Mouse (Mus musculus): ENCODE measurements around the gene Ppan.
A peak's percentile ranks its signal among the peaks of the same experiment; 100 is the strongest.

Ppan gene

DNA sequence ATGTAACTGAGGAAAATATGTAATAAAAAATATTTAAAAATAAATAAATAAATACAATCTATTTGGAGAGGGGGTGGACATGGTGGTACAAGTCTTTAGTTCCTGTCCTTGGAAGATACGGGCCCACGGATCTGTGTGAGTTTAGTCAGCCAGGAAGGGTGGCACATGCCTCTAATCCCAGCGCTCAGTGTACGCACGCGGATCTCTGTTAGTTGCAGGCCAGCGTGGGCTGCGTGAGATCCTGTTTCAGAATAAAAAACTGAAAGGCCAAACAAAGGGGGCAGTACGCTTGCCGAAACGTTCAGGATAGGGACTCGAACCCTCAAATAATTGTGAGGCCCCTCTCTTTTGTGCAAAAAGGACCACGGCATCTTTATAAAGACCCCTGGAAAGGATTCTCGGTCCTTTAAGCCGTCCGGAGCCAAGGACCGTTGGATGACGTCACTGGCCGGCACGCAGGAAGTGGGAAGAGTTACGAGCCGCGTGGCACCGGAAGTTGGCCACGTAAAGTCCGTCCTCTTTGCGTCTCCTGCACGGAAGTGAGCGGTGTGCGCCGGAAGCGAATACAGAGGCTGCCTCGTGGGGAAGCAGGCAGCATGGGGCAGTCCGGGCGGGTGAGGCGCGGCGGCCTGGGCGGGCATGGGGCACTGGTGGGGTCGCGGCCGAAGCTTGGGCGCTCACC is at the start of gene Ppan:
Gene Ppan, plus strand, starts transcription at position 472 of the 682 bp plus-strand sequence.
- peak; percentile 97 for DNase-seq (ENCODE audit: low read depth, low spot score)

DNA sequence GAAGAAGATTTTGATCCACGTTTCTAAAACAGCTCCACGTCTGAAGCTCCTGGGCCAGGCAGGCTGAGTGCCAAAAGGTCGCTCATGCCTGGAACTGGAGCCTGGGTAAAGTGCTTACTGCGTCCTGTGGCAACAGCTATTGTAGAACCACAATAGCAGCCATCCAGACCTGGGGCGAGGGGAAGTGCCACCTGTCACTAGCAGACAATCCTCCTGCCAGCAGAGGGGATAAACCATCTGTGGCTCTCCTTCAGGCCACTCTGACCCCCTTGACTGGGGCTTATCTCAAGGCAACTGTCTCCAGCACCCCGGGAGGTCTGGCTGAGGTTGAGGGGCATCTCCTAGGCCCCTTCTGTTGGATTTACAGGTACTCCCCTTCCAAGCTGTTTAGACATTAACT is 49.0 kb upstream of the Ppan start:
- DNase-seq (ENCODE audit: low read depth, low spot score), result no peak

DNA sequence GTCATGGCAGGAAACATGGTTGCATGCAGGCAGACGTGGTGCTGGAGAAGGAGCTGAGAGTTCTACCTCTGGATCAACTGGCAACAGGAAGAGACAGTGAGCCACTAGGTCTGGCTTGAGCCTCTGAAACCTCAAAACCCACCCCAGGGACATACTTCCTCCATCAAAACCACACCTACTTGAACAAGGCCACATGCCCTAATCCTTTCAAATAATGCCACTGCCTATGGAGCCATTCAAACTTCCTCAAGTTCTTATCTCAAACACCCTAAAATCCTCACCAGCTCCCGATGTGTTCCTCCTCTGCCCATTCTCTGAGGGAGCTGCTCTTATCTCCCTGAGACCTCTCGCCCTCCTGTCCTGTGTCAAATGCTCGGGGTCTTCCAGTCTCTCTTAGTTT is 45.8 kb upstream of the Ppan start:
- DNase-seq (ENCODE audit: low read depth, low spot score), result no peak

DNA sequence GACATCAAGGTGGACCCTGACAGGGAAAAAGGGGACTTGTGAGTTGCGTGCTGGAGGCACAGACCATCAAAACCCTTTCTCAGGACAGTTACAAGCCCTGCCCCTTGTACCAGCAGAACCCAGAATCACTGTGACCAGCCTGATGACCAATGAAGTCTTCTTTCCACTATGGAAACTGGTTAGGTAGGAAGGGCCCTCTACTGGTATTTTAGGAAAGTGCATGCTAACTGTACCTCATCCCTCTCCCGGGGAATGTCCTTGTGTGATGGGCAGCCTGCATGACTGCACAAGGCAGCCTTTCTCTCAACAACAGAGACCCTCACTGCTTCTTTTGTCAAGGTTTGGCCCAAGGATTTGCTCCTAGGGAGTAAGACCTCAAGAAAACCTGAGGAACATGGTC is 45.3 kb upstream of the Ppan start:
- DNase-seq (ENCODE audit: low read depth, low spot score), result peak; percentile 20

DNA sequence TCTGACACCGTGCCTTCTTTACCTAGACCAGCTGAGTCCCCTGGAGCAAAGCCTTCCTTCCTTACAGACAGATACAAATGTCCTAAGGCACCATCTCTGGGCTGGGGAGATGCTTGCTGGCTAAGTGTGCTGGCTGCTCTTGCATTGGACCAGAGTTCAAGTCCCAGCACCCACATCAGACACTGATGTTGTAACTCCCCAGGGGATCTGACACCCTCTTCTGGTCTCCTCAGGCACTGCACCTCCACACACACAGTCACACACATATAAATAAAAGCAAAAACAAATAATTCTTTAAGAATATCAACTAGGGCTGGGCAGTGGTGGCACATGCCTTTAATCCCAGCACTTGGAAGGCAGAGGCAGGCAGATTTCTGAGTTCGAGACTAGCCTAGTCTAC is 37.8 kb upstream of the Ppan start:
- no peak for DNase-seq (ENCODE audit: low read depth, low spot score)

DNA sequence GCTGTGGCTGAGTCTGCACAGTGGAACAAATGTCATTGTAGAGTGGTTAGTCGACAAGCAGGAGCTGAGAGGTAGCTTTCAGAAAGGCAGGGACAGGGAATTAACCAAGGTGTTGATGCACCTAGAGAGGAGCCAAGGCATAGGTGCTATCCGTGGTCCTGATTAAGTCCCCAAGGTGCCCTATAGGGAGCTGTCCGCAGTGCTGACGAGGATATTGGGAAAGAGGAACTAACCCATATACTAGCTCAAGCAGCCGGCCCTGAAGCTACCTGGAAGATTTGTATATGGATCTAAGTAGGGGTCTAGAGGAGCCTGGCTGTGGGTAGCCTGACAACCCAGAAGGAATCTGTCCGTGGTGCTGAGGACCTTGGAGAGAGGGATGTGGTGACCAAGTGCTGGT is 30.8 kb upstream of the Ppan start:
- DNase-seq (ENCODE audit: low read depth, low spot score), result peak; percentile 86

DNA sequence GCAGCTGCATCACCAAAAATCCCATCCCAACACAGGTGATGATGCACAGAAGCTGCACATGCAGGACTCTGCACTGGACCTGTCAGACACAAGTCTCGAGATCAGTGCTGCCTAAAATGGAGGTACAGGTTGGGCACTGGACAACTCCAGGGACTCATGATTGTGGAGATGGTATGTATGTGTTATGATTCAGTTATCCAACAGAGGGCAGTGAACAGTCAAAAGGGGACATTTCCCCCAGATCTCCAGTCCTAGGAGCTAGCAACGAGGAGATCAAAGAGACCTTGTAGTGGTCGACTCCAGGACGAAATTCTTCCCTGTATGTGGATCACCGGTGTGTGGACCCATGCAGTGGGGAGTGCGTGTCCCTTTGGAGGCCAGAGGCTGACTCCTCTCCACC is 28.0 kb upstream of the Ppan start:
- no peak for DNase-seq (ENCODE audit: low read depth, low spot score)

DNA sequence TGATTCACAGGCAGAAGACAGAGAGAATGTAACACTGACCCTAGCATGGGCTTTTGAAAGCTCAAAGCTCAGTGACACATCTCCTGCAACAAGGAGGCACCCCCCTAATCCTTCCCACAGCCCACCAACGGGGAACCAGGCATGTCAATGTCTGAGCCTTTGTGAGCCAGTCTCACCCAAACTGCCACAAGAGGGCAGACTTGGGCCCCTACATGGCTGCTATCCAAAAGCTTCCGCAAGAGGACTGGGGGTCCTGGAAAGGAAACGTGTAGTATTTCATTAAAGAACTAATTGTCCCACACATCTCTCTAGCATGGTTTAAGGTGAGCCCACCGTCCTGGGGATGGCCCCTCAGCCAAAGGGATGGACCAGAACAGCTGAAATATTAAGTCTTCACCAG is 26.2 kb upstream of the Ppan start:
- DNase-seq (ENCODE audit: low read depth, low spot score), result no peak

DNA sequence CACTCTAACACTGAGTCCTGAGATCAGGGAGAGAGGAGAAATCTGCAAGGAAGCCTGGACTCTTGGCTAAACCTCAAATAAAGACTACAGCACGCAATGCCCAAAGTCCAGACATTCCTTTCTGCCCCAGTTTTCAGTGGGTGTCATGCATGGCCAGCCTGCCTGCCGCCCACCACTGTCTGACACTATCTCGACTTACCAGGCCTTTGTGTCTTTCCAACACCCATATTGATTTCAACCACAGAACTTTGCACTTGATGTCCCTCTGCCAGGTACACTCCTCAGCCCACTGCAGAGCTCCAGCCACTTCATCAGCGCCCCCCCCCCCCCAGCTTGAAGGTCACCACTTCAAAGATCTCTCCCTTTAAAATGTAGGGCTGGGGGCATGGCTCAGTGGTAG is 25.8 kb upstream of the Ppan start:
- no peak for DNase-seq (ENCODE audit: low read depth, low spot score)

DNA sequence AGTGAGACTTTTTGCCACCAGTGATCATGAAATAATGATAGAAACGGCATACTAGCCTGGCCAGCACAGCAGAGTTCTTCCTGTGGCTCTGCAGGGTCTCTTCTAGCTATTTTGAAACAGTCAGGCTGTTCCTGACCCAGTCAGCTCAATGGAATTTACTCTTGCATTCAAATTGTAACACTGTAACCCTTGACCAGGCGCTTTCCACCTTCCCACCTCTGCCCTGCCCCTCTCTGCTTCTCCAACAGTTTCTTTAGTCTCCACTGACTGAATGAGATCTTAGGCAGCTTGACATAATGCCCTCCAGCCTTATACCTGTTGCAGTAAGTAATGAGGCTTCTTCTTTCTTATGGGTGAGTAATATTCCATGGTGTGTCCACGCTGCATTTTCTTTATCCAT is 21.1 kb upstream of the Ppan start:
- no peak for DNase-seq (ENCODE audit: low read depth, low spot score)

DNA sequence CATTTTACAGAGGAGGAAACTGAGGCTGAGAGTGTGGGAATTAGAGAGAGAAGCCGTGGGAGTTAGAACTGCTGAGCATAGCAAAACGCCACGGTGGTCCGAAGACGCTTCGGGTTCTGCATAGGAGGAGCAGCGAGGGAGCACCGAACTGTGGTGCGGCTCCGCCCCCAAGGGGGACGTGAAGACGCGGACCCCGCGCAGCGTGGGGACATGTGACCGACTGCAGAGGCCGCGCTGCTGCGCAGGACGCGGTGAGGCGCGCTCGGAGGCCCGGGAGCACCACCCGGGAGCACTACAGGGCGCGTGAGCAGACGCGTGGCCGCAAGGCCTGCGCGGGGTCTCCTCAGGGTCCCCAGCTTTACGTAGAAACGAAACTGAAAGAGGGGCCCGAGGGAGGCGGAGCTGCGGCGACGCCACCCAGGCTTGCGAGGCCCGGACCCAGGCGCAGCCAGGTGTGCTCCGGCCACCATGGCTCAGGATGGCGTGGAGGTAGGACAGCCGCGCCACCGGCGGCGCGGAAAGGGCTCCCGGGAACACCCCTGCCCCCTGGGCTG is 19.4 kb upstream of the Ppan start, which contains the start of gene A230050P20Rik:
Gene A230050P20Rik, plus strand, starts transcription at position 195 of the 554 bp plus-strand sequence.
- no peak for DNase-seq (ENCODE audit: low read depth, low spot score)

DNA sequence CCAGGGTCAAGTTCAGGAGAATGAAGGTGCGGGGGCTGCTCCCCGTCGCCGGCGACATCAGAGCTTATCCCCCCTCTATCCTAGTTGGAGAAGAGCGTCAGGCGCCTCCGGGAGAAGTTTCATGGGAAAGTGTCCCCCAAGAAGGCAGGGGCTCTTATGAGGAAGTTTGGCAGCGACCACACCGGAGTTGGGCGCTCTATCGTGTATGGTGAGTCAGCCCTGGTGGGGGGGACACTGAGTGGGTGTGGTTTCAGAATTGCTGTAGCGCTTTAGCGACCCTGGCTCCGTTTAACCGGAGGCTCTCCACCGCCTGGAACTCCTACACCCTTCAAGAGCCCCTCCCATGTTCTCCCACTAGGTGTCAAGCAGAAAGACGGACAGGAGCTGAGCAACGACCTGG is 18.7 kb upstream of the Ppan start:
- DNase-seq (ENCODE audit: low read depth, low spot score), result no peak

DNA sequence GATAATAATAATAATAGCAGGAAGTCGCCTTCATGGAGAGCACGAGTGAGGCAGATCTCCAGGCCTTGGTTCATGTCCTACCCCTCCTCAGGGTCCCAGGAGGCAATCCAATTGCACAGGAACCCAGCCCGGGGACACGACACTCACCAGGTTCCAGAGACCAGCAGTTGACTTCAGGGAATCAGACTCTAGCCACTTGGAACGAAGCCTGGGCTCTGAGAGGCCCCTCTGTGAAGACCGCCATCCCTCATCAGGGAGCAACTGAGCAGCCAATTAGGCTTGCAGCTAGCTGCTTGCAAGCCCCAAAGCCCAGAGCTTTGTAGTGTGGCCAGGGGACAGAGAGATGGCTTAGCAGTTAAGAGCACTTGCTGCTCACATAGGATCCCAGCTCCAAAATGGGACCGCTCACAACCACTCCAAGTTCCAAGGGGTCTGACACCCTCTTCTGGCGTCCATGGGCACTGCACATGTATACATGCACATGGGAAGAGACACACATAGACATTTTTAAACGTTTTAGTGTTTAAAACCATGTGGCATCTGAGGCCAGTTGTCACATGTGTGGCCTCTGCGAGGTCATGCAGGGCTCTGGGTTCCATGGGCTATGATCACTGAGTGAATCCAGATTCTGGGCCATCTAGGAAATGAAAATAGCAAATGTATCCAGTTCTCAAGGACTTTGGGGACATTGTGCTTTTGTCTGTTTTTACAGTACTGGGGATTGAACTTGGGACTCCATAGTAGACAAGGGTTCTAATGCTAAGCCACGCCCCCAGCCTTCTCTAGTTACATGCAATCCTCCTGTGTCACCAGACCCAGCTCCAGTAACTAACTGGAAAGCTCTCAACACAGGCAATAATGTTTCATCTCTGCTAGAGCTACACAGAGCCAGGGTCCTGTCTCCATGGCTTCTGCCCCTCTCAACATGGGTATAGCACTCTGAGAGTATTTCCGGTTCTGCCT is 17.5 kb upstream of the Ppan start:
- DNase-seq (ENCODE audit: low read depth, low spot score), result no peak

DNA sequence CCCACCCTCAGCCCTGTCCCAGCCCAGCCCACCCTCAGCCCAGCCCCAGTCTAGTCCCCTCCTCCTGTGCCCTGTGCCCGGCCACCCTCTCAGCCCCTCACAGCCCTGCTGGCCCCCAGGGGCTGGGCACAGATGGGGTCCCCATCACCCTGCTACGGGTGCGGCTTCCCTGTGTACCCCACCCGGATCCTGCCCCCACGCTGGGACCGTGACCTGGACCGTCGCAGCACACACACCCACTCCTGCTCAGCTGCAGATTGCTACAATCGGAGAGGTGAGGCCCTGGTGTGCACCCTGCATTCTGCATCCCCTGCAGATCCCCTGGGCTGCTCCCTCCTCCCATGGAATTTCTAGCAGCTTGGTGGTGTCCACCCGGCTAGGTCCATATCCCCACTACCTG is 15.0 kb upstream of the Ppan start:
- no peak for DNase-seq (ENCODE audit: low read depth, low spot score)

DNA sequence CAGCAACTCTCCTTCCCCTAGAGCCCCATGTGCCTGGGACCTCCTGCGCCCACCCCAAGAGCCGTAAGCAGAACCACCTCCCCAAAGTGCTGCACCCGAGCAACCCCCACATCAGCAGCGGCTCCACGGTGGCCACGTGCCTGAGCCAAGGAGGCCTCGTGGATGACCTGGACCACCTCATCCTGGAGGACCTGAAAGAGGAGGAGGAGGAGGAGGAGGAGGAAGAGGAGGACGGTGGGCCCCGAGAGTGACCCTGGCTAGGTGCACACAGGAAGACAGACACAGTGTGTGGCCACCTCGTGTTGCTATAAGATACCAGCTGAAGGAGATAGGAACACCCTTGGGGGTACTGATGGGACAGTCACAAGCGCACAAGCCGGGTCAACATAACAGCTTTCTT is 14.5 kb upstream of the Ppan start:
- no peak for DNase-seq (ENCODE audit: low read depth, low spot score)

DNA sequence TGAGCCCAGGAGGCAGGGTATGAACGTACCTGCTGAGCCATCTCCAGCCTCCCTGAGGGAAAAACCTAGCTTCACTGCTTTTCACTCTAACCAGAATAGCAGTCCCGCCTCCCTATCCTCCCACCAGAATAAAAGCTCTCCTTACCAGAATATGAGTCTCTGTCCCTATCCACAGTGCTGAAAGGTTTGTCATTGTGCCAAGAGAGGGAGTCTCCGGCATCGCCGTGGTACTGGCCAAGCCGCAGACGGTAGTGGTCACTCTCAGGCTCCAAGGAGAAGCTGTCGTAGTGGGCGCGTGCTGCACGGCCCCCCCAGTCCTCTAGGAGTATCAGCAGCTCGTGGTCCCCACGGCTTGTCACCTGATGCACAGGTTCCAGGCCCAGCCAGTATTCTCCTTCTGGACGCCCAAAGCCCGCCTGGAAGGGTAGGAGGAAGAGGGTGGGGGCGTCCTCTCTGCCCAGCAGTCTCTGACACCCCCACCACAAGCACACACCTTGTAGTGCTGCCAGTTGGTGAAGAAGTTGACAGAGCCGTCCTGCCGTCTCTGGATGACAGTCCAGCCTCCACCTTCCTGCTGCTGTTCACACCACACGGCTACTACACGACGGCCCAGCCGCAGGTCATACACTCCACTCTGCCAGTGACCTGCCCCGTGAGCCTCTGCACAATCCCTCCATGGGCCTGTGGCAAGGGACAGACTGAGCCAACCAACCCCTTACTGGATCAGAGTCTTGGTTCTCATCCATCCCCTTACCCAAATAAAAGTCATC is 12.8 kb upstream of the Ppan start:
- DNase-seq (ENCODE audit: low read depth, low spot score), result no peak

DNA sequence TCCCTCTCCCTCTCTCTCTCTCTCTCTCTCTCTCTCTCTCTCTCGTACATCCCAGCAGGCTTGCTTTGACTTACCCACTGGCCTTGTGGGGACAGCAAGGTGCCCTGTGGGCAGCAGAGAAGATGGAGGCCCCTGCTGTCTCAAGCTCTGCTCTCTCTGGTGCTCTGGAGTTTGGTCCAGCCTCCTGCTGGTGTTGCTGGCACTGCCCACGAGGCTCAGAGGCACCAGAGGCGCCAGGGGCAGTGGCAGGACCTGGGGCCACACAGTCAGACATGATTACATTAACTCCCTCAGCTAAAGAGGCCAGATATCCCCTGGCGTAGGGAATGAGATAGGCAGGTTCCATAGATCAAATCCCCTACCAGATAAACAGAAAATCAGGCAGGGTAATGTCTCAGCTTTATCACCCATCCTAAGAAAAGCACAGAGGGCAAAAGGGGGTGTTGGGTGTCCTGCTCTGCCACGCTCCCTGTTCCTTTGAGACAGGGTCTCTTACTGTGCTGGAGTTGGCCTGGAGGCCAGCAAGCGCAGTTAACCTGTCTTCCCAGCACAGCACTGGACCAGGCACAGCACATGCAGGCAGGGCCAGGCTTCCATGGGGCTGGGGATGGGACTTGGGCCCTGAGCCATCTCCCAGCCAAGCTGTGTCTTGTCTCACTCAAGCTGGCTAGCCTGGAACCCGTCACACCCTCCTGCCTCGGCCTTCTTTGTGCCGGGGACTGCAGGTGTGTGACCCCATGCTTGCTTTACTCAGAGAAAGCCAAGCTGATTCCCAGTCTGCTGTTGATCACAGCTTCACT is 11.5 kb upstream of the Ppan start:
- DNase-seq (ENCODE audit: low read depth, low spot score), result no peak

DNA sequence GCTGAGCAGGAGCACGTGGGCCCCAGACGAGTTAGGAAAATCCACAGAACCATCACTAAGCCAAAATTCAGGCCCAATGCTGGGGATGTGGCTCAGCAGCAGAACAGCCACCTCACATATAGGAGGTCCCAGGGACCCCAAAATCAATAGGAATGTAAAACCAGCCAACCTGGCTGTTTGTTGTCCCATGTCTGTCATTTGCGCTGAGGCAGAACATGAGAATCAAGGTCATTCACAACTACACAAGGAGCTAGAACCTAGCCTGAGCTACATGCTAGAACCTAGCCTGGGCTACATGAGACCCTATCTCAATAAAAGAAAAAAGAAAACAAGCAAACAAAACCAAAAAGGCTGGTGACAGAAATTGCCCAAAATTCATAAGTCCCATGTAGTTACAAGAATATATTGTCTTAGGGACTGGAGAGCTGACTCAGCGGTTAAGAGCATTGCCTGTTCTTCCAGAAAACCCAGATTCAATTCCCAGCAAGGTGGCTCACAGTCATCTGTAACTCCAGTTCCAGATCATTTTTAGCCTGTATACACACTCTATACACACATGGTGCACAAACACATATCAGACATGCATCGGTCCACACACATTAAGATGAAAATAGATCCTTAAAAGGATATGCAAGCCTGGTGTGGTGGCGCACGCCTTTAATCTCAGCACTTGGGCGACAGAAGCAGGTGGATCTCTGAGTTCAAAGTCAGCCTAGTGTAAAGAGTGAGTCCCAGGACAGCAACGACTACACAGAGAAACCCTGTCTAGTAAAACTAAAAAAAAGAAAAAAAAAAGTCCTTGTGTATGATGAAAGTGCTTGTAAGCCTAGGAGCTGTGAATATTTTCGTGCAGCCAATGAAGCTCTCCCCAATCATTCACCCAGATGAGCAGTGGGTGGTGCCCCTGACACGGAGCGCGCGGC is 10.6 kb upstream of the Ppan start:
- no peak for DNase-seq (ENCODE audit: low read depth, low spot score)

DNA sequence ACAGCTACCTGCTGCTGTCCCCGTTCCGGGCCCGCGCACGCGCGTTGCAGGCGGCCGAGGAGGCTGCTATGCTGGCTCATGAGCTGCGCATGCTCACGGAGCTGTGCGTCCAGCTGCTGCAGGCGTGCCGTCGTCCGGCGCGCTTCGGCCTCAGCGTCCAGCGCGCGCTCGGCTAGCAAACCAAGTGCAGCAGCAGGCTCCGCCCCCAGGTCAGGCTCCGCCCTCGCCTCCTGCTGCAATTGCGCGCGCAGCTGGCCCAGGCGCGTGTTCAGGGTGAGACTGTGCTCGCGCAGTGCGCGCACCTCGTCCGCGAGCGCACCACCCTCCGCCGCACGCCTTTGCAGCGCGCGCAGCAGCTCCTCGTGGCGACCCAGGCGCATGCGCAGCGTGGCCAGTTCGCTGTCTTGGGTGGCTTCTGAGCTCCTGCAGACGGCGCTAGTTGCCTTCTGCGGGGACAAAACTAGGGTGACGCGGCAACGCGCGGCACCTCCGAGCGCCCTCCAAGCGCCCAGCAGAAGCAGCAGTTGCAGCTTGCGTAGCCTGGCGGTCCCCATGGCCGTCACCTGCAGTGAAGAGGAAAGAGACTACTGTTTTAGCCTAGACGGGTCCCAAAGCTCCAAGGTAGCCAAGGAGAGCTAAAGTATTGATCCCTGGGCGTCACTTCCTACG is 9.8 kb upstream of the Ppan start:
- DNase-seq (ENCODE audit: low read depth, low spot score), result peak; percentile 100

Data from forelimb bud, embryonic 11.5 days (tissue).